Mouse (Mus musculus) adrenal gland, adult 8-10 months (tissue): Measurements from ENCODE around the gene Col18a1. TPM values are rescaled to one million over a fixed set of nuclear protein-coding genes. Genes with fewer than 3 reads are reported as not detected.

Experiments
- DNase-seq: peaks from one replicate; pipeline ENCODE4 v3.0.0; 2022
- total RNA-seq, 4 experiments: library from RNA; stranded (reverse); gene quantifications; 2 replicates each; pipeline ENCODE4 v1.2.4; 2022

Col18a1 gene
- total RNA-seq, 4 experiments from 2014 or later = 41.9 to 49.0 (median 48.0) TPM

GRCm38 (mm10) chr10:77004936-77005335, 161.4 kb downstream of the Col18a1 start:
- DNase-seq = no peak

Other genes starting within 250 kb of the Col18a1 start
- gene Pcbp3, start 204.7 kb downstream of the Col18a1 start, total RNA-seq = 10 to 100 TPM; 31.7 to 46.9 (median 35.9) TPM
- gene Slc19a1, start 134.3 kb downstream of the Col18a1 start, total RNA-seq = 10 to 100 TPM; 15.9 to 21.1 (median 18.1) TPM
- 10 to 100 TPM; 82.9 to 90.5 (median 87.2) TPM for gene Pofut2, start 92.7 kb upstream of the Col18a1 start, total RNA-seq